Mouse (Mus musculus) kidney, postnatal 25 days (tissue): ENCODE results near the gene Cuta.
"Not testable (repeated sequence)": the region's sequence is repeated elsewhere in the genome, so short reads cannot be mapped to it uniquely, and the experiment has no call there.

Source experiments
- DNase-seq, 2 experiments: peaks; one replicate each; pipeline ENCODE4 v3.0.0; 2021; ENCODE audit warnings: mixed read lengths in 2 of 2

Cuta gene

GRCm38 (mm10) chr17:26935027-26935426, 4.3 kb downstream of the Cuta start:
- DNase-seq, result peak in 1 of 2 experiments; percentile 29

- DNase-seq, result peak in 1 of 2 experiments; percentile 33
These were observed 5.2 kb downstream of the Cuta start for GRCm38 (mm10) chr17:26933885-26934827.

- DNase-seq, result no peak
These were observed 6.0 kb downstream of the Cuta start for GRCm38 (mm10) chr17:26933419-26933818.

GRCm38 (mm10) chr17:26932839-26933398, 6.5 kb downstream of the Cuta start, which contains the start of gene Phf1:
Gene Phf1, plus strand, starts transcription at chr17:26933052.
- DNase-seq, result peak; percentile 98 to 99

GRCm38 (mm10) chr17:26931795-26932194, 7.6 kb downstream of the Cuta start:
- DNase-seq, result peak; percentile 67 to 80

- DNase-seq, result not testable (repeated sequence)
These were observed 14.0 kb downstream of the Cuta start for GRCm38 (mm10) chr17:26925414-26925813.

GRCm38 (mm10) chr17:26922368-26922767, 17.0 kb downstream of the Cuta start:
- DNase-seq, result not testable (repeated sequence)

GRCm38 (mm10) chr17:26919516-26919915, 19.9 kb downstream of the Cuta start:
- peak; percentile 31 to 79 for DNase-seq

GRCm38 (mm10) chr17:26918343-26918742, 21.0 kb downstream of the Cuta start:
- DNase-seq, result no peak

GRCm38 (mm10) chr17:26917560-26917959, 21.8 kb downstream of the Cuta start:
- not testable (repeated sequence) for DNase-seq

- DNase-seq, result peak; percentile 99
These were observed 22.5 kb downstream of the Cuta start, which contains the start of gene Kifc5b for GRCm38 (mm10) chr17:26916711-26917482. Gene Kifc5b, plus strand, starts transcription at chr17:26917091.

GRCm38 (mm10) chr17:26915248-26915647, 24.1 kb downstream of the Cuta start:
- no peak for DNase-seq

- peak; percentile 61 to 70 for DNase-seq
These were observed 31.9 kb downstream of the Cuta start for GRCm38 (mm10) chr17:26907506-26907905.

- no peak for DNase-seq
These were observed 35.0 kb downstream of the Cuta start for GRCm38 (mm10) chr17:26904320-26904719.

- no peak for DNase-seq
These were observed 38.5 kb downstream of the Cuta start for GRCm38 (mm10) chr17:26900916-26901315.

GRCm38 (mm10) chr17:26895578-26895977, 43.8 kb downstream of the Cuta start:
- peak; percentile 80 to 86 for DNase-seq

GRCm38 (mm10) chr17:26894342-26894741, 45.0 kb downstream of the Cuta start:
- DNase-seq, result no peak

- no peak for DNase-seq
These were observed 45.9 kb downstream of the Cuta start for GRCm38 (mm10) chr17:26893492-26893891.

GRCm38 (mm10) chr17:26892635-26893375, 46.6 kb downstream of the Cuta start:
- DNase-seq, result peak in 1 of 2 experiments; percentile 45

GRCm38 (mm10) chr17:26887926-26888325, 51.4 kb downstream of the Cuta start:
- DNase-seq, result no peak

- peak; percentile 81 to 90 for DNase-seq
These were observed 53.2 kb downstream of the Cuta start for GRCm38 (mm10) chr17:26886047-26886749.
